Mouse (Mus musculus) frontal cortex, postnatal 14 days (tissue): ENCODE data around the gene Pbx4.

Source experiments
- DNase-seq, 2 experiments: peaks; one replicate each; pipeline ENCODE4 v3.0.0; 2022; ENCODE audit warnings: low spot score in 2 of 2

Gene Pbx4

GRCm38 (mm10) chr8:69809820-69810219, 22.5 kb upstream of the Pbx4 start:
- no peak for DNase-seq

- DNase-seq, result no peak
Measured at GRCm38 (mm10) chr8:69814881-69815280, 17.4 kb upstream of the Pbx4 start.

DNA sequence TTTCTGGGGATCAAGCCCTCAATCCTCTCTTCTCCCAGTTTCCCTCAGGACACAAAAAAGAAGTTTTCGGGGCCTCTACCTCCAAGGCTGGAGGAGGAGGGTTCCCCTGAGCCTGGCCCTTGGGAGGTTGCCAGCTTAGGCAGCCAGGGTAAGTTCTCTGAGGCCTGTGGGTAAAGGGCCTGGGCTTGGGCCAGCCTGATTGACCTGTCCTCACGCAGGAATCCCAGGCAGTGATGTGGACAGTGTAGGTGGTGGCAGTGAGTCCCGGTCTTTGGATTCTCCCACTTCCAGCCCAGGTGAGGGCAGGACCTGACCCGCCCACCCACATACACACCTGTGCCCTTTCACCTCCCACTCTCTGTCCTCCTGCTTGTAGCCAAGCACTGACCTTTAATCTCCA, 16.9 kb upstream of the Pbx4 start:
- no peak for DNase-seq

GRCm38 (mm10) chr8:69820466-69820865, 11.8 kb upstream of the Pbx4 start:
- no peak for DNase-seq

DNA sequence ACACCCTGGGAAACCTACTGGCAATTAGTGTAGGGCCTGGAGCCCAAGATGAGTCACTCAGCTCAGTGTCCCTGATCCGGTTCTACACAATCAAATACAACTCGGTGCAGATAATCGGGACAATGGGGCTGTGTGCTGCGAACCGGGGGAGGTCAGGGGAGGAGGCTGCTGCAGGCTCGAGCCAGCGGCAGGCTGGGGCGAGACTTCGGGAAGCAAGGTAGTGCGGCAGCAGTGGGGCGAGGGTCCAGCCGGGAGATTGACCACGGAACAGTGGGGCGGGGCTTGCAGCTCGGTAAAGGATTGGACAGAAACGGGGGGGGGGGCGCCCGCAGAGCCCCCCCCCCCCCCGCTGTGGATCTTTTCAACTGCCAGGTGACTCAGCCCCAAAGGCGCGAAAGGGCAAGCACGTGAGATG, 10.3 kb upstream of the Pbx4 start:
- DNase-seq, result no peak

GRCm38 (mm10) chr8:69822386-69823191, 9.7 kb upstream of the Pbx4 start, which contains the start of gene Lpar2:
Lpar2 (plus strand) TSS chr8:69822429.
- no peak for DNase-seq

DNA sequence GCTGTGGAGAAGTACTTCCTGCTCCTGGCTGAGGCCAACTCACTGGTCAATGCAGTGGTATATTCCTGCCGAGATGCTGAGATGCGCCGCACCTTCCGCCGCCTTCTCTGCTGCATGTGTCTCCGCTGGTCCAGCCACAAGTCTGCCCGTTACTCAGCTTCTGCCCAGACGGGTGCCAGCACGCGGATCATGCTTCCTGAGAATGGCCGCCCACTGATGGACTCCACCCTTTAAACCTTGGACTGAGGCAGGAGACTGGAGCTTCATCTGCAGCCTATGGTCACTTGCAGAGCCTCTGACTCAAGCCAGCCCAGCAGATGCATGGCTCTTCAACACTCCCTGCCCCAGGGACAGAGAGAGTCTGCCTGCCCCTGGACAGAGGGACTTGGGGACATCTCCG, 5.9 kb upstream of the Pbx4 start:
- DNase-seq, result no peak

GRCm38 (mm10) chr8:69837057-69837682, 4.9 kb downstream of the Pbx4 start:
- no peak for DNase-seq

GRCm38 (mm10) chr8:69847167-69848065, 15.1 kb downstream of the Pbx4 start:
- no peak for DNase-seq

DNA sequence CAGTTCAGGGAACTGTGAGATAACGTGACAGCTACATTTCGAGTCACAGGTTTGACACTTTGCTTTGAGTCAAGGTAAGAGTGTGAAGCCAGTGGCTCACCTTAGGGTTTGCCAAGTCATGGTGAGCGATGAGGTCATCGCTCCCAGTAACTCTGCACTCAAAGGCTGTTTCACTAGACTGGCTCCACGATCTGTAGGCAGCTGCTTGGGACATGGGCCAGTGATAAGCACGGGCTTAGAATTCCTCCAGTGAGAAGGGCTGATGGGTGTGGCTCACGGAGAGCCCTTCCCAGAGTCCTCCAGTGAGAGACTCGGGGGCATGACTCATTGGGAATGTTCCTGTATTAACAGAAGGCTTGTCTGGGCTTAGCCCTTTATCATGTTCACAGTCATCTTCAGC, 16.7 kb downstream of the Pbx4 start:
- no peak for DNase-seq

- DNase-seq, result no peak
Measured at GRCm38 (mm10) chr8:69849899-69850298, 17.6 kb downstream of the Pbx4 start.

GRCm38 (mm10) chr8:69850926-69851506, 18.7 kb downstream of the Pbx4 start:
- DNase-seq, result no peak

DNA sequence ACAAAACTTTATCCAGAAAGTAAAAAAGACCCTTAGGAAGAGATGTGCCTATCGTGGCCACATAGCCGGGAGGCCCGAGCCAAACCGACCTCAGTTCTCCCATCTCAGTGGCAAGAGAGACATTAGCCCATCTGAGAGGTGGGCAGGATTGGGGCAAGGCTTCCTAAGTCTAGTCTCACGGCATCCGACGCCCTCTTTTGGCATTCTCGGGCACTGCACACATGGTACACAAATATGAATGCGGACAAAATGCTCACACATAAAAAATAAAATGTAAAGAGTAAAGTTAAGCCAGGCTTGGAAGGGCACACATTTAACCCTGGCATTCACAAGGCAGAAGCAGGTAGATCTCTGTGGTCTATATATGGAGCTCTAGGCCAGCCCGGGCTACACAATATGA, 21.6 kb downstream of the Pbx4 start:
- DNase-seq, result no peak

DNA sequence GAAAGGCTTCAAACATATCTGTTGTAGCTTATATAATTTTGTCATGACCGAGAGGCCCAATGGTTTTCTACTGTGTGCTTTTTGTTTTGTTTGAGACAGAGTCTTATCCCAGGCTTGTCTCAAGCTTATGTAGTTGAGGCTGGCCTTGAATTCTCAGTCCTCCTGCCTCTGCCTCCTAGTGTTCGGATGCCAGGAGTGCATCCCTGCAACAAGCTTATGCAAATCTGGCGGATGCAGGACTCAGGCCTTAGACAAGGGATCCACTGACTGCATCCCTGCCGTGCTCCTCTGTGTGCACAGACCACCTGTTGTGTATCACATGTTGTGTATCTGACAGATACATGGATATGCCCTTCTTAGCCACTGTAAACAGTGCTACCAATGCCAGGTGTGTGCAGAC, 28.5 kb downstream of the Pbx4 start:
- DNase-seq, result no peak

DNA sequence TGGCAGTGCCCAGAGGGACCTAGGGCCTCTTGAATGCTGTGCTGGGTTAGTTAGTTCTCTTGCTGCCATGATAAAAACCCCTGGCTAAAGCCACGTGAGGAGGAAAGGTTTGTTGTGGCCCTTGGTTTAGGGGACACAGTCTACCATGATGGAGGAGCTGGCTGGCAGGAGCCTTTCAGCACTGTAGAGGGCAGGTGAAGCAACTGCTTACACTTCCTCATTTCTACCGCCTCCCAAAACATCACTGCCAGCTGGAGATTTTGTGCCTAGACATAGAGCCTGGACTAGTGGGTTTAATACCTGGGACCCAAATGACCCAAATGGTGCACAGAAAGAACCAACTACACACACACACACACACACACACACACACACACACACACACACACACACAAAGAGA, 29.0 kb downstream of the Pbx4 start:
- no peak for DNase-seq

- no peak for DNase-seq
Measured at GRCm38 (mm10) chr8:69863387-69864020, 31.2 kb downstream of the Pbx4 start.

GRCm38 (mm10) chr8:69864180-69864579, 31.9 kb downstream of the Pbx4 start:
- no peak for DNase-seq

- no peak for DNase-seq
Measured at GRCm38 (mm10) chr8:69867696-69868326, 35.5 kb downstream of the Pbx4 start.

GRCm38 (mm10) chr8:69870003-69870765, 37.9 kb downstream of the Pbx4 start:
- no peak for DNase-seq

DNA sequence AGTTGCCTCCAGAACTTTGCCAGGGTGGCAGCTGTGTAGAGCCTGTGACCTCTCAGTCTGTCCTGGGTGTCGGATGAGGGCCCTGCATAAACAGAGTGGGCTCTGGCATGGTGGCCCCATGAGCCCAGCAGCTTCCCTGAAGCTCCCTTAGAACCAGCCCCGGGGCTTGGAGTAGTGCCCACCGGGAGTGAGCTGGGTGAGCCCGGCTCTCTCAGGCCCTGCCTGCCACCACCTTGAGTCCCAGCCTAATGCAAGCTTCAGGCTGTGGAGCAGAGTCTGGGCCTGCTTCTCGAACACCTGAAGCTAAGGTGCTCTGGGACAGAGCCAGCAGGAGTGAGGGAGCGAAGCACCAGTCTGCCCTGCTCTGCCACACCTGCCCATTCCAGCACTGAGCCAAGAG, 38.6 kb downstream of the Pbx4 start:
- no peak for DNase-seq
